Mouse (Mus musculus): ENCODE measurements at regions not wholly inside any gene's neighbourhood (a gene's known extent, or its start where the extent isn't known, plus 50 kb on each side); places are given as distances from the start of the nearest gene placed in this dataset.

DNA sequence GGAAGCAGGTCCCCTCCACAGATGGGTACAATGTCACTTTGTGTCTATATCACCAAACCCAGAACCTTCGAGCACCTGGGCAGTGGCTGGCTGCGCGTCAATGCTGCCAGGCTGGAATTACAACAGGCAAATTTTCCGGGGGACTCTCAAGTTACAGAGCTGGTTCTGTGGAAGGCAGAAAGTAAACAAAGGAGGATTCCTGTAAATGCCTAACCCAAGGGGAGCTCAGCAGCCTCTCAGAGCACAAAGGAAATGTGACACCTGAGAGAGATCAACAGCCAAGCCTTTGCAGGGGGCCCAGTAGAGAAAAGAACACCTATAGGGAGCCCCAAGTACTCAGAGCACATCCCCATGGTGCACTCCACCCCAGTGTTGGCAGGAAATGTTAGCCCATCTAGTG, 70.7 kb downstream of the Setd4 start:
- no peak for DNase-seq (ENCODE audit: inconsistent age in 2 of 2, low spot score in 1 of 2)

DNA sequence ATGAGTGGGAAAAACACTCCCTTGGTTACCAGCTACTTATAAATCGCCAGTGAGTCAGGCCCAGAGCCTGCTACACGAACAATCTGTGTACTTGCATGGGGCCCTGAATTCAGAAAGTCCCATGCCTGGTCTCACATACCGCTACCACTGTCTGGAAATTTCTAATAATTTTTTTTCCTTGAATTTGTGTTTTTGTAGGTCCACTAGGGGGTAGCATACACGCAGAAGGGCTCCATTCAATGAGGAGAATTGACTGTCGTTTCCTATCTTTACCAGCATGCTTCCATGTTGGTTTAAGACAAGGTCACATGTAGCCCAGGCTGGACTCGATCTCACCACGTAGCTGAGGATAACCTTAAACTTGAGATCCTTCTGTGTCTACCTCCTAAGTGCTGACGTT, 71.9 kb downstream of the Setd4 start:
- DNase-seq (ENCODE audit: inconsistent age in 2 of 2, low spot score in 1 of 2) = no peak

DNA sequence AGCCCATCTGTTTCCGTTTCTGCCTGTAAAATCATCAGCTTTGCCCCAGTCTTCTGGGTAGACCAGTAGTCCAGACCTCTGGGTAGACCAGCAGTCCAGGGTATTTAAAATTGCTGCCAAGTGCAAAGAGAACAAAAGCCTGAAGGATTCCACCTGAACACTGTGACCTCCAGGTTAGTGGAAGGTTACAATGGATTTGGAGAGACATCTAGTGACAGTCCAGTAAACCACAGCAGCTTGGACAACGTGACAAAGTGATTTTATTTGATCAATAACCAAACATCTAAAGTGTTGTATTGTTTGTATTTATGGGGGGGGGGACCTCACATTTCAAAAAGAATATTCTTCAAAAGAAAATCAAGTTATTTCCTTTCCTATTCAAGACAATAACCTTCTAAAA, 81.4 kb downstream of the Setd4 start:
- no peak for DNase-seq (ENCODE audit: inconsistent age in 2 of 2, low spot score in 1 of 2)

DNA sequence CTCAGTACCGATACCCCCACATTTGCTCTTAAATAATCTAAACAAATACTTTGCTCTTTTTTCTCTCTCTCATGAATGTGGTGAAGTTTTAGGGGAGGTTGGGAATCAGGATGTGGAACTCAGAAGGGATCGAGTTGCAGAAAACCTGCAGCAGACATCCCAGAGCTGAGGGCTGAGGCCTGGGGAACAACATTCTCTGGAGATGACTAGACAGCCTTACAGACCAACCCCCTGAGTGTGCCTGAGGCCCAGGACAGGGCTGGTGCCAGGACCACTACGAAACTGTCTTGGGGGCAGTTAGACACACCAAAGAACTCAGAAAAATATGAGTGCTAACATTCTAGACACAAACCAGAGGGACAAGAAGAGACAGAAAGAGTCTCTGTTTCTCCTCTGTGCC, 83.4 kb downstream of the Setd4 start:
- DNase-seq (ENCODE audit: inconsistent age in 2 of 2, low spot score in 1 of 2) = no peak

DNA sequence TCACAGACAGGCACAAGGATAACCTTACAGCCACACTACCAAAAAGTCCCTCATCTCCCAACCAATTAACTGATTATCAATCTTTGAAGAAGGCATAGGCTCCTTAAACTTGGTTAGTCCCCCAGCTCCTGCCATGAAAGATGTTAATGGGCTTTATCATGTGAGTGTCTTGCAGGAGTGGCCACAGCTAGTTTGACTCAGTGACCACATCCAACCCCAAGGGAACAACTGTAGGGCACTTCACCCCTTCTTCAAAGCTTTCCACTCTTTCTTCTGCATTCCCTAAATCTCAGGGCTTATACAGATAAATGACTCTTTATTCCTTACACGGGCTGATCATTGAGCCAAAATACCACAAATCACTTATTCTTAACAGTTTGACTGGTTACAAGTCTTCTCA, 85.2 kb downstream of the Setd4 start:
- no peak for DNase-seq (ENCODE audit: inconsistent age in 2 of 2, low spot score in 1 of 2)

DNA sequence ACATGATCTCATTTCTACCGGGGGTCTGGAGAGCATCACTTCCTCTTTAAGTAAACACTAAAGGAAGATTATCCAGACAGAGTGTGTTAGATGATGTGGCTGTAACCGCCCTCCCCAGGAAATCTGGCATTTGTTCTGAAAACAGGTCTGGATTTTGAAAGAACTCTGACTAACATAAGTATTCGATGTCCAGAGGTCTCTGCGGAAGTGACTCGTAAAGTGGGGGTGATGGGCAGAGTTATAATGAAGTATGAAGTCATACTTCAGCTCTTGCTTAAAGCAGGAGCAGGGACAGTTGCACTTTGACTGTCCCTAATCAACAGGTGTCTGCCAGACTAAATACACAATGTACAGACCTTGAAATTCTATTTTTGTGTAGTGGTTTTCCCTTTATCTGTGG, 87.1 kb downstream of the Setd4 start:
- DNase-seq (ENCODE audit: inconsistent age in 2 of 2, low spot score in 1 of 2) = no peak

DNA sequence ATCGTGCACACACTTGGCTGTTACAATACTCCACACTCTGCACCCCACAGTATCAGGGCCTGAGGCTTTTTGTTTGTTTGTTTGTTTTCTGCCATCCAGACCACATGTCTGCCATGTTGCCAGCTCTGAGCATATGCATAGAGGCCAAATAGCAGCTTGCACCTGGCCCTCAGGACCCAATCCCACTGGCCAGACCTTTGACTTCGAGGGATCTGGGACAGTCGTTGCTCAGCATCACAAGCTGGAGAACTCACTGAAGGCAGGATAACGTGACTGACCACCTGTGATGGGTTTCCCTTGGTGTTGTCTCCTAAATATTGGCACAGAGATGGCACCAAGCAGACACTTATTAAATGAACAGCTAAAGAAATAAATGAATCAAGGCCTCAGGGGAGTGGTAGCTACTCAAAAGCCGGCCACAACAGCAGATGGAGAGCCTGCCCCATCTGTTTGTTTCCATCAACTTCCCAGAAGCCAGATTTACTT, 88.4 kb downstream of the Setd4 start:
- no peak for DNase-seq (ENCODE audit: inconsistent age in 2 of 2, low spot score in 1 of 2)

DNA sequence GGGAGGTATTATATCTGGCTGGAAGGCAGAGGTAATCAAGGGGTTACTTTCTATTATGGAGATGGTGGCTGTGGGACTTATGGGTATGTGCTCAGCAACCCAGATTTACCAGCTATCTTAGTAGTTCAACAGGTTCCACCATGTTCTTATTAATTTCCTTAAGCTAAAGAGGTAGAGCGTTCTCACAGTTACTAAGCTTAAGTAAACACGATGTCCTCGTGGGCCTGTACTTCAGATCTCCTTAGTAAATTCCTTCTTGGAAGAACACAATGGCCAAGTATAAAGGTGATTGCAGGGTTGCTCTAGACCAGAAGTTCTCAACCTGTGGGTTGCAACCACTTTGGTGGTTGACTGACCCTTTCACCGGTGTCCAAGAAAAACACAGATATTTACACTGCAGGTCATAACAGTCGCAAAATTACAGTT, 90.2 kb downstream of the Setd4 start:
- peak in 1 of 2 experiments; percentile 7 for DNase-seq (ENCODE audit: inconsistent age in 2 of 2, low spot score in 1 of 2)

DNA sequence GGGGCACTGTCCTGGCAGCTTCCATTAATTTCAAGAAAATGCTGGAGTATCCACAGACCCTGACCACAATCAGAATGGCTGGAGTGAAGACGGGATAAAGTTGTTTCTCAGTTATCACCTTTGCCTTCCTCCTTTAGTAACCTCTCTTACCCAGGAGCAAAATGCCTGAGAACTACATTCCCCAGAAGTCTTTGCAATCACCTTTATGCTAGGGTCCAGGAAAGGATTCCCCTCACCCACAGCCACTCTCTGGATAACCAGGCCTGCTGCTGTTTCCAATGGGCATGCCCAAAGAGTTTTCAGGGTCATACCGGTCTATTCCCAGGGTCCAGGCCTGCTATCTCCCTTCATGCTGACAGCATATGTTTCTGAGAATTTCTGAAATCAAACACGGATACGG, 91.9 kb downstream of the Setd4 start:
- no peak for DNase-seq (ENCODE audit: inconsistent age in 2 of 2, low spot score in 1 of 2)

DNA sequence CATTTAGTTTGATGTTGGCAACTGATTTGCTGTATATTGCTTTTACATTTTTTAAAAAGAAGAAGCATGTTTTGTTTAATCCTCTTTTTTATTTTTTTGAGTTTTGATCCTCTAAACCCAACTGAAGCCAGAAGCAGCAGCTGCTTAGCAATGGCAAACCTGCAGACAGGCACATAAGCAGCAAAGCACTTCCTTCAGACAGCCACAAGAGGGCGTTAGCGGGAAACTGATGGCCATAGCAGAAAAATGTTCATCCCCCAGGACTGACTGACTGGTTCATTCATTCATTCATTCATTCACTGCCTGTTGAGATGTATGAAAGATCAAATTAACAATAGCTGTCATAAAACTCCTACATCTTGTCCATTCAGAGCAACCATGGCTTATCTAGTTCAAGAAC, 92.3 kb downstream of the Setd4 start:
- DNase-seq (ENCODE audit: inconsistent age in 2 of 2, low spot score in 1 of 2) = no peak

DNA sequence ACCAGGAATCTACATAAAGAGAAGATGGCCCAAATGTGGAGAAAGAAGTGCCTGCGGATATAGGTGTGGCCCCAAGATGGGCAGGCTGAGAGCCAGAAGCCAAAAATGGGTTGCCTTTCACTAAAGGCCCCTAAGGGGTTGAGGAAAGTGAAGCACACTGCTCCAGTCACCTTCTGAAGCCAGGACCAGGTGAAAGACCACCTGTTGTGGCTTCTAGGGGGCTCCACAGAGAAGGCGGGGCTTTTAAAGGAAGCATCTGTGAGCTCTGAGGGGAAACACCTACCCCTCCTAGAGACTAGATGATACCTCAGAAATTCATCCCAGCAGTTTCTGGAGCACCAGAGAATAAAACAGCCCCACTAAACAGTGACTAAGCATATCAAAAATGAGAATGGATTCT, 105.1 kb downstream of the Setd4 start:
- DNase-seq (ENCODE audit: inconsistent age in 2 of 2, low spot score in 1 of 2) = no peak

DNA sequence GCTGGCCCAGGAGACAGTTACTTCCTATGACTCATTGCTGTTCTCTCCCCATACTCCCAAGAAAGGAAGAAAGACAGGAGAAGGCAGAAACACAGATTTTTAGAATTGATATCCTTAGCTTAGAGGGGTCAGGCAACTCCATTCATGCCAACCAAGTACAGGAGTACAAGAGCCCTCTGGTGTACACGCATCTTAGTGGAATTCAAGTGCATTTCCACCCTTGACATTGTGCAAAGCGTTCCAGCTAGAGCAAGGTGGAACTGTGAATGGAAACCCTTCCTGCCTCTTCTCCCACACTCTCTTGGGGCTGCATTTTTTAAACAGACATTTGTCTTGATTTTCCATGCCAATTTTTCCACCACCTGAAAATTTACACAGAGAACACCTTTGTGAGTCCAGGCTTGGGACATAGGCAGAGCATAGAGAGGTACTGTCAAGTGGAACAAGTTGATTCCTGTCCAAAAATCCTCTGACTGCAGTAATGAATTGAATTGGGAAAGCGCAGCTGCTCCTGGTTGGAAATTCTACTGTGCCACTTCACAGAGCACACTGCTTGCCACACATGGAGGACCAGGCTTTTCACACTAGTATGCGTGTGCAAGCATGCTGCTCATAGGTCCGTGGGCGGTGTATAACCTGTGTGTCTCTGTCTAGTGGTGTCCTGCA, 110.4 kb downstream of the Setd4 start:
- DNase-seq (ENCODE audit: inconsistent age in 2 of 2, low spot score in 1 of 2) = no peak

DNA sequence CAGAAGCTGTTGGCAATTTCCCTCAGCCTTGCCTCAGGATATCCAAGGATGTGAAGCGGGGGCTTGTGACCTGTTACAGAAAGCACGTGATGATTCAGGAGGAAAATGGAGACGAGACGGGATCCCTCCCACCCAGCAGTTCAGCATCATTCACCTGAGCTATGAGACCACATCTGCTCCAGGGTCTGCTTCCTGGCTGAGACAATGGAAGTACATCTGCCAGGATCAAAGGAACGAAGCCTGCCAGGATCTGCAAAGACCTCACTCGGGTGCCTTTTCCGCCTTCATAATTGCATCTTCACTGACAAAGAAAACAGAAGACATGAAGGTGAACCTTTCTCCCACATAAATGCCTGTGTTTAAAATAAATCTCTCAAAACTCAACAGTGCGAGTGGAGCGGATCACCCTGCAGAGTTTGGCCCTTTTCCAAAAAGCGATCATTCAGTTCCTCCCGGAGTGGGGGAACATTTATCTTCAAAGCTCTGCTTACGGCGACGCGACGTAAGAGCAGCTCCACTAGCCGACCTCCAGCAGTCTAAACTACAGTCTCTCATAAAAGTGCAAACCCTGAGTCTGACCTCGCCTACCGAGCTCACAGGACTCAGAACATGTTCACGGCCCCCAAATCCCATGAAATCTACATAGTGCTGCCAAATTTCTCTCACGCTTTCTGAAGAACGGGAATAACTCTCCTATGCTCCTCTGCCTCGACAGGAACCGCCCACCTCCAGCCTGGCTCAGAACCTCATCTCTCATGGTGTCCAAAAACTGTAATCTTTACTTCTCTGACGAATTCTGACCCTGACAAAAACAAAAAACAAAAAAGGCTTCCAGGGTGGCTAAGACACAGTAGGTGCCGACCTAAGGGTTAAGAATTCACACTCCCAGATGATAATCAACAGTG, 117.0 kb downstream of the Setd4 start:
- peak in 1 of 2 experiments; percentile 35 for DNase-seq (ENCODE audit: inconsistent age in 2 of 2, low spot score in 1 of 2)

DNA sequence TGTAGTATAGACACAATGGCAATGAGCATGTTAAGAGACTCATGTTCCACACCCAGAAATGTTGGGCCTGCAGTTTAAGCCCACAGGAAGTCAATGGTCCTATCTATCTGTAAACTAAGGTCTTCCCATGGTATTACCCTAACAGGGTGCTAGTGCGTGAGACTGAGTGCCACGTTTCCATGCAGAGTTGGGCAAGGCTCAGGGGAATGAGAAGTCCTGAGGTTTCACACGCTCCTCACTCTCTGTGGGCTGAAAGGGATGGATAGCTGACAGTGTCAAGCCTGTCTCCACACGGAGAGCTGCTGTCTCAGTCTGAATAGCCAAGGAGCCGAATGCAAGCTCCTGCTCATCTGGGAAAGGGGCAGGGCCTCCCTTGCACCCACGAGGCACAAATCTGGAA, 133.9 kb downstream of the Setd4 start:
- DNase-seq (ENCODE audit: inconsistent age in 2 of 2, low spot score in 1 of 2) = no peak

DNA sequence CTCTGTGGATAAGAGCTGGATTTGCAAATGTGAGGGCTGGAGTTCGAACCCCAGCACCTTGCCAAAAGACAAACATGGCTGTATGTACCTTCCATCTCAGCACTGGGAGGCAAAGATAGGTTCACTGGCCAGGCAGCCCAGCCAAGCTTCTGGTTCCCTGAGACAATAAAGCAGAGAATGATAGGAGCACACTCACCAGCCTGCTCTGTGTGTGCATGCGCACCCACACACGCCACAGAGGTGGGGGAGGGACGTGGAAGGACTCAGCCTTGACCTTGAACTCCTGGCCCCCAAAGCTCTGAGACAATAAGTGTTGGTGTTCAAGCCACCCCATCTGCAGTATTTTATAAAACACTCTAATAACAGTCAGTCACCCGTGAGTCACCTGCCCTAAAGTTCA, 138.1 kb downstream of the Setd4 start:
- no peak for DNase-seq (ENCODE audit: inconsistent age in 2 of 2, low spot score in 1 of 2)

DNA sequence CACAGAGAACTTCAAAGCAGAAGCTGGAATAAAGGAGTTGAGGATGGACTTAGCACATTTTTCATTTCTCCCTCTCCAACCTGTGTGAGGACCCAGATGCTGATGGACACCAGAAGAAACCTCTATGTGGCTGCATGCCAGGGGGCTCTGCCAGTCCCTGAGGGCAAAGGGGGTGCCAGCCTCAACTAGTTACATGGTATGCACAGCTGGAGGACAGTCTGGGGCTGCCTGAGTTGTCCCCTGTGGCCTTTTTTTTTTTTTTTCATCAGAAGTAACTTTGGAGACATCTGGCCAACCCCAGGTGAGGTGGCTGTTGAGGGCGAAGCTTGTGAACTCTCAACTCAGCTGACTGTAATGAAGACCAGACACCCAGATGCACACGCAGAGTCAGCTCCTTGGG, 139.0 kb downstream of the Setd4 start:
- DNase-seq (ENCODE audit: inconsistent age in 2 of 2, low spot score in 1 of 2) = no peak

DNA sequence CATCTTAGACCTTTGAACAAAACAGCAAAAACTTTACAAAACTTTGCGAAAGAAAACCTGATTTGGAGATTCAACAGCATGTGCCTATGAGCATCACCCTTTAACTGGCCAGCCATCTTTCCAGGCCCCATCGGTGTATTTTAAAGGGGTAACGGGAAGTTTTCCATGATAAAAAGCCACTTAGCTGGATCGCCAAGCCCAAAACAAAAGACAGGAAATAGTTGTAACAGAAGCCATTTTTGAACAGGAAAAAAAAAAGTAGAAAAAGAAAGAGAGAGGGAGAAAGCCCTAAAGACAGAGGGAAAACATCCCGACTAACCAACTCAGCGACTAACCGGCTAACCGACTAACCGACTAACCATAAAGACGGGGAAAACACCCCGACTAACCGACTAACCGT, 140.5 kb downstream of the Setd4 start:
- DNase-seq (ENCODE audit: inconsistent age in 2 of 2, low spot score in 1 of 2) = no peak

DNA sequence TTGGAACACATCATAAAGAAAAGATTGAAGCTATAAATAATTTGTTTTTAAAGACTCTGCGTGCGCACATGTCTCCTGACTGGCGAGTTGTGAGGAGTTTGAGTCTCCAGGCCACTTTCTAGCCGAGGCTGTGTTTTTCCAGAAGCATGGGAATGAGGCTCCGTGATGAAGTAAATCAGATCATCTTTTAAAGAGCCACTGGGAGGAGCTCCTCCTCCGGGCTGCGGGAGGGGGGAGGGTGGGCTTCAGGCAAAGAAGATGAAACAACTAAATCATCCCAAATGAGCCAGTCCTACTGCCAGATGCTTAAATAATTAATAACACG, 141.6 kb downstream of the Setd4 start:
- DNase-seq (ENCODE audit: inconsistent age in 2 of 2, low spot score in 1 of 2) = no peak

DNA sequence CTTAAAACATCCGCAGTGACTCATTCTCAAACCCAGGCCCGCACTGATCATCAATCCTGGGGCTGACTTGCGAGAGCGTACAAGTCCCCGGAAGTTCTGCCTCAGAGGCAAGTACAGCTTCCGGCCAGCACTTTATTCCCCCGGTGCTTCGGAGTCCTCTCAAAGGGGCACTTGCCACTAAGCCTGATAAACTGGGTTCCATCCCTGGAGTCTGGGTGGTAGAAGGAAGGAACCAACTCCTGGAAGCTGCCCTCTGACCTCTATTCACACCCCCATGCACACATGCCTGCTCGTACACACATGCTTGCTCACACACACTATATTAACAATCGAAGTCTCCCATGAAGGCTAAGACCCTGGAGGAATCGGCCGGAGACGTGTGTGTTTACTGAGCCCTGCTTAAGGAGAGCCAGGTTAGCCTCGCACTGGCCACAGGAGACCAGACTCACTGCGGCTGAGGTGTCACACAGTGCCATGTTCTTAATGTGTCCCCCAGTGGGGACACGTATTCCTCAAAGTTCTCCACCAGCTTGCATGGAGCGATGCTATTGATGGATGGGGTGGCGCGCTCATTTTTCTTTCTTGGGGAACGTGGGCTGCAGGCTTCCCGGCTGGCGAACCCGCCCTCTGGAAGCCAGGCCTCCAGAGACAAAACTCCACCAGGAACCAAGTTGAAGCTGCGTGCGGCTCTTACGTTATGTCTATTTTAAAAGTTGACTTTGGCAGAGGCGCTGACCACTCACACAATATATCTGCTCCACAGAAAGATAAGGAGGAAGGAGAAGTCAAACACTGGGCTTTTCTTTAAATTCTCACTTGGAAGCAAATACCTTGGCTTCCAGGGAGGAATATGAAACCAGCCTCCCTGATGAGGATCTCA, 142.2 kb downstream of the Setd4 start:
- DNase-seq (ENCODE audit: inconsistent age in 2 of 2, low spot score in 1 of 2) = no peak

DNA sequence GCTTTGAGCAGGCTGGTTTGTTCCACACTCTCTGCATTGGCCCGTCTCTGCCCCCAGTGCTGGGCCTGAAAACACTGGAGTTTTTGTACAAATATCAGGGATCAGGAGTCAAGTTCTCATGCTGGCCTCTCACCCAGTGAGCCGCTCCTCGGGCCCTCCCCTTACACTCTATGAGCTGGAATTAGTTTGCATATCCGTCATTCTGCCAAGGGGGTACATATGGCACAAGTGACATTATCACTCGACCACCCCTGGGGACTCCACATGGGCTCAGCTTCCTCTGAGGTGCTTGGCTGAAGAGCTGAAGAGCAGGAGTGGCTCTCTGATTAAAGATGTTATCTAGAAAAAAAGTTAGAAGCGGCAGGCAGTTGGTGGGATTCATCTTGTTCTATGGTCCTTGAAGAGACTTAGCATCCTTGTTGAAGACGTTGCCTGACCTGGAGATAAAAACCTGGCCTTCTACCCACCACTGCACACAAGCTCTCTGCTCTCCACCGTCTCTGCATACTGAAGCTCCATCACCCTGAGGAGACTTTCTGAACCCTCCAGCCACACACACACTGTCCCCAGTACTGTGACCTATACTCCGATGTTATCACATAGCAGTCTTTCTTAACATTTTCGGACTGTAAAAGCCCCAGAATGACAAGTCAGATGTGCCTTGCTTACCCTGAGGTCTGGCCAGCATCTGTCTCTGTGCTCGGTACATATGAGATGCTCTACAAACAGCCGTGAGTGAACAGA, 144.2 kb downstream of the Setd4 start:
- DNase-seq (ENCODE audit: inconsistent age in 2 of 2, low spot score in 1 of 2) = no peak
